Mouse (Mus musculus) midbrain, embryonic 14.5 days (tissue): ENCODE data around the gene Ripor2. TPM values are rescaled to one million over a fixed set of nuclear protein-coding genes. Genes with fewer than 3 reads are reported as not detected.

ENCODE experiments used
- ATAC-seq: fragments of 200-750 bp; cut with Nextera tagmentation; 2 replicates; pipeline ENCODE4 v1.8.0; 2017; ENCODE audit warnings: moderate number of reproducible peaks, moderate library complexity; ENCODE audit not compliant: low FRiP score, low TSS enrichment
- DNase-seq: peaks from one replicate; pipeline ENCODE4 v3.0.0-alpha.2; 2015
- H3K27ac ChIP-seq: fragments of 300-500 bp; sonication (generic); replicated peaks from 2 replicates; pipeline ENCODE4 v1.5.1; 2014; ENCODE audit warnings: mild to moderate bottlenecking, low read depth, low read length, moderate library complexity
- H3K27me3 ChIP-seq: fragments of 300-500 bp; sonication (generic); 2 replicates; pipeline ENCODE4 v1.6.1; 2014; ENCODE audit warnings: low read length, control low read depth, mixed read lengths; ENCODE audit not compliant: control insufficient read depth, insufficient read depth
- H3K36me3 ChIP-seq: fragments of 300-500 bp; sonication (generic); 2 replicates; pipeline ENCODE4 v1.6.1; 2014; ENCODE audit warnings: low read length, control low read depth; ENCODE audit not compliant: control insufficient read depth, insufficient read depth
- H3K4me1 ChIP-seq: fragments of 300-500 bp; sonication (generic); 2 replicates; pipeline ENCODE4 v1.6.1; 2014; ENCODE audit warnings: mild to moderate bottlenecking, antibody characterized with exemption, low read length, control low read depth; ENCODE audit not compliant: control insufficient read depth, insufficient read depth
- H3K4me2 ChIP-seq: fragments of 300-500 bp; sonication (generic); 2 replicates; pipeline ENCODE4 v1.6.1; 2014; ENCODE audit warnings: mild to moderate bottlenecking, low read length, moderate library complexity
- H3K4me3 ChIP-seq: fragments of 300-500 bp; sonication (generic); replicated peaks from 2 replicates; pipeline ENCODE4 v1.5.1; 2014; ENCODE audit warnings: low read depth, low read length
- H3K9ac ChIP-seq: fragments of 300-500 bp; sonication (generic); replicated peaks from 2 replicates; pipeline ENCODE4 v1.6.1; 2014; ENCODE audit warnings: mild to moderate bottlenecking, low read length, moderate library complexity
- H3K9me3 ChIP-seq: fragments of 300-500 bp; sonication (generic); 2 replicates; pipeline ENCODE4 v1.6.1; 2016; ENCODE audit warnings: low read length, control low read depth, mixed read lengths; ENCODE audit not compliant: control insufficient read depth
- WGBS: fragments of 180-500 bp; shearing (Covaris S2); extraction: QIAGEN DNeasy Blood & Tissue Kit; methylation state at CpG from one replicate; pipeline ENCODE4 v1.1.7; 2014; 5-methylcytosine and 5-hydroxymethylcytosine counted together
- polyA plus RNA-seq: library from polyadenylated mRNA; unstranded; fragments of >200 nt; fragmentation: Nextera tagmentation; extraction: Ambion mirVana; gene quantifications from 2 replicates; pipeline ENCODE4 v1.2.1, GENCODE M21; 2014

The Ripor2 gene
- polyA plus RNA-seq, 1 experiment from 2014 or later = 33.4 TPM

DNA sequence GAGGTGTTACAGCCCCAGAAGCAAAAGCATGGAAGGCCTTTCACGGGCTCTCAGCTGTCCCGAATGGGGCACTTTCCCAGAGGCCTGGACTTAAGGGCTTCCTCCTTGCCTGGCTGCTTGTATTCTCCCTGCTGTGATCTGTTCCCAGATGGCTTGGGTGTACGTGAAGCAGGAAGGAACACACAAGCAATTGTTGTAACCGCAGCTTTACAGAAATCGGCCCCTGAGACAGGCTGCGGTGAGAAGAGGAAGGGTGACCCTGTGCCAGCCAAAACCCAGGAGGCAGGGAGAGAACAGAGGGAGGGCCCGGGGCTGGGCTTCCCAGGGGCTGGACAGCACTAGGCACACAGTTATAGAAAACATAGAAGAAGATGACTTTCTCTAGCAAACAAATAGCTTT, 129.0 kb downstream of the Ripor2 start:
- no peaks in the 10 kb centered on the region for H3K27me3 ChIP-seq
- WGBS = 71% methylated on average over 7 of the region's 7 CpGs

DNA sequence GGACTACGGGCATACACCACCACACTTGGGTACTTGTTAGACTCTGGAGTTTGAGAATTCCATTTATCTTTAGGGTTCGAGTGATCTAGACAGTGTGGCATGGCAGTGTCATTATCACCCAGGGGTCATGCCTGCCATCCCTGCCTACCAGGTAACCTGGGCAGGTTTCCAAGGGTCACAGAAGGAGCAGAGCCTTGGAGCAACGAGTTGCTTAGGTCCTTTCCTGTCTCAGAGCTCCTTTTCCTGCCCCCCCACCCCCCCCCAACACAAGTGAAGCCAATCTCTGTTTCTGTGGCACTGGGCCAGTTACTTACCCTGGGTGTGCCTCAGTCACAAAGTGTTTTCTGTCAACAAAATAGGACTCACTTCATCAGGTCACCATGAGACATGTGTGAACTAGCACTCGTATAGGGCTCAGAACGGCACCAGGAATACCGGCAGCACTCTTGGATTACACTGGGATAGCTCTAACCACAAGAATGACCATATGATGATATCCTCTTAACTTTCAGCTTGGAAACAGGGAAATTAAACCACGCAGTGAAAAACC, 130.7 kb downstream of the Ripor2 start:
- peaks cover 48% of the 10 kb centered on the region for H3K36me3 ChIP-seq

More for the DNA sequence above, 129.0 kb downstream of the Ripor2 start:
- H3K36me3 ChIP-seq = peaks cover 37% of the 10 kb centered on the region
- H3K4me3 ChIP-seq = no peak overlapping the region
- no peak for ATAC-seq
- no peak overlapping the region for H3K9ac ChIP-seq
- no peaks in the 10 kb centered on the region for H3K9me3 ChIP-seq
- H3K4me2 ChIP-seq = no peak overlapping the region
- DNase-seq = no peak
- no peaks in the 10 kb centered on the region; the same call in 1 of the 2 replicates for H3K4me1 ChIP-seq
- H3K27ac ChIP-seq = no peak overlapping the region; the same call in 1 of the 2 replicates

DNA sequence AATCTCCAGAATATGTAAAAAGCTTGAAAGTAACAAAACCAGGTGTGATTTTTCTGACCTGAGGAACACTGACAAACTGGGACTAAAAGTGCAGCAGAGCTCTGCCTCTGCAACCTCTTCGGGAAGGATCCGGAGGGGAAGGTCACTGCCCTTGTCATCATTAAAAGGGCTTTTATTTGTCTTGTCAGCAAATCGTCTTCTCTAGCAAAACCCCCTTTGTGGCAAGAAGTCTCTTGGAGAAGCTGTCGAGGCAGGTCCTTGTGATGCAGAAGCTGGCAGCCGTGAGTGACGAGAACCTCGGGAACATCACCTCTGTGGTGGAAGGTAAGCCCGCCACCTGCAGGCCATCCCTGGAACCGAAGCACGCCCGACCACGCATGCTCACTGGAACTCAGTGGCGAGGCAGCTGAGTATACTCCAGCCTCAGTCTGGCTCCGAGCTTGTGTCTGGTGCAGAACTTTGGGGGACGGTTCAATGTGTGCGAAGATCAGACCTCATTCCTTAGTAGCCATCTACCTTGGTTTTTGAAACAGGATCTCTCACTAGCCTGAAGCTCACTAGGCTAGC, 131.5 kb downstream of the Ripor2 start:
- peaks cover 50% of the 10 kb centered on the region for H3K36me3 ChIP-seq
- H3K4me3 ChIP-seq = no peak overlapping the region
- 9% methylated on average over 16 of the region's 16 CpGs for WGBS
- H3K27me3 ChIP-seq = no peaks in the 10 kb centered on the region
- no peaks in the 10 kb centered on the region for H3K9me3 ChIP-seq
- H3K9ac ChIP-seq = no peak overlapping the region
- DNase-seq (peak; percentile 91), ATAC-seq (peak; percentile 84)
- no peak overlapping the region for H3K27ac ChIP-seq
- H3K4me1 ChIP-seq = no peaks in the 10 kb centered on the region; the same call in 1 of the 2 replicates
- peak overlapping the region; percentile 31 for H3K4me2 ChIP-seq

More for the DNA sequence above, 130.7 kb downstream of the Ripor2 start:
- 92% methylated on average over 7 of the region's 7 CpGs for WGBS
- no peak overlapping the region for H3K4me2 ChIP-seq
- H3K9ac ChIP-seq = no peak overlapping the region
- no peaks in the 10 kb centered on the region; the same call in 1 of the 2 replicates for H3K4me1 ChIP-seq
- DNase-seq (no peak), ATAC-seq (no peak)
- no peak overlapping the region for H3K27ac ChIP-seq
- no peak overlapping the region for H3K4me3 ChIP-seq
- no peaks in the 10 kb centered on the region for H3K27me3 ChIP-seq
- H3K9me3 ChIP-seq = no peaks in the 10 kb centered on the region

DNA sequence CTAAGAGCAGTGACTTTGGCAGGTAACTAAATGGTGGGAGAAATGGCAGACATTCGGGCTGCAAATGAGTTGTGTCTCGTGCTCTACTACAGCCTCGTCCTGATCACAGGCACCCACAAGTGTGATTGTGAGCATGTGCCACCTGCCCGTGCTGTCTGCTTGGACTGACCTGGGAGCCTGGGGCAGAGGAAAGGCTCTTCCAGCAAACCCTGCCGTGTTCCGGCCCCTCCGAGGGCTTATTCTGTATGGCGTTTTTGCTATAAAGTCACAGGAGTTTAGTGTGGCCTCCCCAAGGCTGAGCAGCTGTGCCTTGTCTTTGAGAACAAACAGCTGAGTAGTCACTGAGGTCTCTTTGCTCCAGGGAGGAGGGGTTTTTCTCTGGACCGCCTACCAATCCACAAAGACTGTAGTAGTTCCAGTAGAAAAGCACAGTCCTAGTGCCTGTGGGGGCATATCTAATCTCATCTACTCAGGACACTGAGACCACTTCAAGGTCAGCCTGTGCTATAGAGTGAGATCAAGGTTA, 132.4 kb downstream of the Ripor2 start:
- WGBS = 62% methylated on average over 9 of the region's 9 CpGs
- H3K36me3 ChIP-seq = peaks cover 50% of the 10 kb centered on the region
- no peak for ATAC-seq
- no peaks in the 10 kb centered on the region for H3K9me3 ChIP-seq
- H3K4me1 ChIP-seq = no peaks in the 10 kb centered on the region; the same call in 1 of the 2 replicates
- DNase-seq = no peak
- H3K9ac ChIP-seq = no peak overlapping the region
- H3K27me3 ChIP-seq = no peaks in the 10 kb centered on the region
- H3K4me3 ChIP-seq = no peak overlapping the region
- no peak overlapping the region for H3K4me2 ChIP-seq
- H3K27ac ChIP-seq = no peak overlapping the region

DNA sequence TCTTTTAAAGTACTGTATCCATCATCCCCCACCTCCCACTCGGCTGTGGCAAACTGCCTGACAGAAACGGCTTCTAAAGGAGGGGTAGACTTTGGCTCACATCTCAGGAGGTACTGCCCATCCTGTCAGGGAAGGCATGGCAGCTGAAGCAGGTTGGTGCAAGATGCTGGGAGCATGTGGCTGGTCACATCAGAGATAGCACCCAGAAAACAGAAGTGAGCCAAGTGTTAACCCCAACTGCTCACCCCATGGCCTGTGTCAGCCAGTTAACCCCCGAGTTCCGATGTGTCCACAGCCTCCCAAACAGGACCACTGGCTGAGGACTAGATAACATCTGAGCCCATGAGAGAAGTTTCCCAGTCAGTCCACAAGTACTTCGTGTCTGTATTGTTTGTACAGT, 133.6 kb downstream of the Ripor2 start:
- H3K9ac ChIP-seq = no peak overlapping the region
- H3K4me2 ChIP-seq = no peak overlapping the region
- 58% methylated on average over 5 of the region's 5 CpGs for WGBS
- H3K4me1 ChIP-seq = no peaks in the 10 kb centered on the region; the same call in 1 of the 2 replicates
- no peak for ATAC-seq
- no peak overlapping the region for H3K27ac ChIP-seq
- H3K27me3 ChIP-seq = no peaks in the 10 kb centered on the region
- no peaks in the 10 kb centered on the region for H3K9me3 ChIP-seq
- H3K4me3 ChIP-seq = no peak overlapping the region
- peaks cover 43% of the 10 kb centered on the region for H3K36me3 ChIP-seq
- no peak for DNase-seq

DNA sequence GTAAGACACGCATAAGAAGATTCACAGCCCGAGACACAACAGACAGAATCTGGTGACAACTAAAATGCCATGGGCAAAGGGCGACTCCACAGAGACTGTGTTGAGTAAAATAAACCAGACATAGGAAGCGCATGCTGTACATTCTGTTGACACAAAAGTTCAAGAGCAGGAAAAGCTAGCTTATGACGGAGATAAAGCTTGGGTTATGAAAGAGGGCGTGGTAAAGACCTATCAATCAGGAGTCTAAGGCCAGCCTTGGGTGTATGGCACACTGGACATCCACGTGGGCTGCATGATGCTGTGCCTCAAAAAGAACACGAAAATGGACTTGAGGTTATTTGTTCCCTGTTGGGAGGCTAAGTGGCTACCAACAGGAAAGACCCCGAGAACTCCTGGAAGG, 134.5 kb downstream of the Ripor2 start:
- Histone ChIP-seq H3K4me1 (no peaks in the 10 kb centered on the region; the same call in 1 of the 2 replicates), H3K27ac (no peak overlapping the region), H3K4me3 (no peak overlapping the region), H3K36me3 (peaks cover 35% of the 10 kb centered on the region), H3K9me3 (no peaks in the 10 kb centered on the region), H3K9ac (no peak overlapping the region), H3K27me3 (no peaks in the 10 kb centered on the region), H3K4me2 (no peak overlapping the region)
- DNase-seq = no peak
- 90% methylated on average over 9 of the region's 9 CpGs for WGBS
- no peak for ATAC-seq

DNA sequence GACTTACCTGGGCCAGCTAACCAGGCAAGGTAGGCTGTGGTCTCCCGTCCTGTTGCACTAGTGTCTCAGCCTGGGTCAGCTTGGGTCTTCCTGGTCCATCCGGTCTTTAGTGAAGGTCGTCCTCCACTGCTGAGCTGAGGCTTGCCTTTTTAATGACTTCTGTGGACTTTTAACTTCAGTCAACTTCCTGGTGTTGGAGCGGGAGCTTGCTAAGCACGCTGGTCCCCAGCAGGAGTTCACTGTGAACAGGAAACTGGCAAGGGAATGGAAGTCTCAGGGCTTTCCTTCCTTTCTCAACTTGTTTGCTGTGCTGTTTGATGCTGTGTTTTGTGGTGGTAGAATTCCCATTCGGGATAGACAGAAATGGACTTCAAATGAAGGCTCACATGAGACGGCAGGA, 135.7 kb downstream of the Ripor2 start:
- no peak overlapping the region for H3K9ac ChIP-seq
- ATAC-seq (no peak), DNase-seq (no peak)
- no peaks in the 10 kb centered on the region for H3K27me3 ChIP-seq
- H3K36me3 ChIP-seq = peaks cover 37% of the 10 kb centered on the region
- no peak overlapping the region for H3K4me2 ChIP-seq
- WGBS = 87% methylated on average over 7 of the region's 7 CpGs
- H3K4me3 ChIP-seq = no peak overlapping the region
- no peaks in the 10 kb centered on the region for H3K9me3 ChIP-seq
- H3K27ac ChIP-seq = no peak overlapping the region
- H3K4me1 ChIP-seq = no peaks in the 10 kb centered on the region; the same call in 1 of the 2 replicates

DNA sequence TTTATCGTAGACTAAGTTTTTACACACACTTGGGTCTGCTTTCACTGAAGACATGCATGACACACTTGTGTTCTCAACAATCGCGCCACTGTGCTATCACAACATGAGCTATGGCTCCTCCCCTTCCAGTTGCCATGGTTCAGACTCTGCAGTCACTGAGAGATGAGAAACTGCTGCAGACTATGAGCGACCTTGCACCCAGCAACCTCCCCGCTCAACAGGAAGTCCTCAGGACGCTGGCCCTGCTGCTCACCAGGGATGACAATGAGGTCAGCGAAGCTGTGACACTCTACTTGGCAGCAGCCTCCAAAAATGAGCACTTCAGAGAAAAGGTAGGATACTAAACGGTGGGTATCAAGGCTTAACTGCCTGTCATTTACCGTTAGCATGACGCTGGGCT, 139.5 kb downstream of the Ripor2 start:
- Histone ChIP-seq H3K27ac (no peak overlapping the region), H3K27me3 (no peaks in the 10 kb centered on the region), H3K4me2 (no peak overlapping the region), H3K36me3 (peaks cover 46% of the 10 kb centered on the region), H3K9me3 (no peaks in the 10 kb centered on the region), H3K9ac (no peak overlapping the region), H3K4me1 (no peaks in the 10 kb centered on the region), H3K4me3 (no peak overlapping the region)
- 80% methylated on average over 10 of the region's 10 CpGs for WGBS
- no peak for ATAC-seq
- DNase-seq = no peak
